Mouse (Mus musculus) layer of hippocampus, postnatal 25 days (tissue): ENCODE results near the gene C1qtnf6. TPM values are rescaled to one million over a fixed set of nuclear protein-coding genes. Genes with fewer than 3 reads are reported as not detected.

ENCODE experiments used
- DNase-seq, 2 experiments: peaks; one replicate each; pipeline ENCODE4 v3.0.0; 2022; ENCODE audit warnings: mixed read lengths in 2 of 2, low spot score in 1 of 2; ENCODE audit errors: extremely low spot score in 1 of 2
- total RNA-seq, 2 experiments: library from RNA; stranded (reverse); gene quantifications; 2 replicates each; pipeline ENCODE4 v1.2.3; 2021

The C1qtnf6 gene
- total RNA-seq, 2 experiments from 2014 or later: 5.3 to 5.6 TPM

DNA sequence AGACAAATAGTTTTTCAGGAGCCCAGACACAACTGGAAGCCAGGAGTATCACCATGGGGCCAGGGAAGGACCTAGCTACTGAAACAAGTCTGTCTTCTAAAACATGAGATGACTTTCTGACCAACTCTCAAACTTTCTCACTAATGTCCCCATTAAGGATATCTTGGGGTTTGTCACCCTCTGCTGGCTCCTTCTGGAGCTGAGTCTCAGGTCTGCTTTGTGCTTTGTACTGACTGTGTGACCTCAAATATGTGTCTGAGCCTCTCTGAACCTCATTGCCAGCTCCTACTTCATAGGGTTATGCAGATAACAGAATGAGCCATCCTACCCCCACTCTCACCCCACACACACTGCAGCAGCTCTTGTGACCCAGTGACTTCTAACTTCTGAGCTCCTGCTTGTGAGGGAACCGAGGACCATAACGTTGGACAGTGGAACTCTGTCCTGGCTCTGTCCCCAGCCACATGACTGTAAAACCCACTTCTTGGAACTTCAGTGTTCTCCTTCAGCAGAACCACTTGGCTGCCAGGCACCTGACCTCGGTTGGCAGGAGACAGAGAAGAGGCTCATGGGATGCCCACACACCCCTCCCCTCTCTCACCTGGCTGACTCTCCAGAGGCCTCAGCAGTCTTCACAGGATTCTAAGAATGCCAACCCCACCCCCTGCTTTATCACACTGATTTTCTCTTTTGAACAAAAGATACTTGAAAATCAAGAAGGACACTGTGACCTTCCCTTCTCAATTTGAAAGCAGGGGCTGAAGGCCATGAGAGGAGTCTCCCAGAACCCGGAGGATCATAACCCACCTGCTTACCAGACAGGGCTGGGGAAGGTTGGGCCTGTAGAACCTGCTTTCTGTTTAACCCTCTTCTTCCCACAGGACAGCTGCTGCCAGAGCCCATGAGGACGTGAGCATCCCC, 16.5 kb upstream of the C1qtnf6 start:
- DNase-seq: no peak

DNA sequence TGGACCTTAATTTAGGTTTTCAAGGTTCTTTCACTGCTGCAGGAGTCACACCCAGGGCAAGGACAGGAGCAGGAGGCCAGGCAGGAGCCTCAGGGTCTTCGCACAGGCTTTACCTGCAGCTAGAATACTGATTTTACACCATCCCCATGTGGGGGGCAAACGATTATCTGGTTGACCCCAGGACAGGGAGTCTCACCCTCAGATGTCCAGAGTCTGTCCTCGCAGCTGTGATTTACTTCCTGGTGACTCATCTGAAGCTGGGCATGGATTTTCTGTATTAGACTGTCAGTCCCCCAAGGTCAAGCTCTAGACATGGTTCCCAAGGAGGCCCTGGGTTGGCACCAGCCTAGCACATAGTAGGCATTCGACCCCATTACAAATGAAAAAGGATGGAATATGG, 14.8 kb upstream of the C1qtnf6 start:
- no peak for DNase-seq

DNA sequence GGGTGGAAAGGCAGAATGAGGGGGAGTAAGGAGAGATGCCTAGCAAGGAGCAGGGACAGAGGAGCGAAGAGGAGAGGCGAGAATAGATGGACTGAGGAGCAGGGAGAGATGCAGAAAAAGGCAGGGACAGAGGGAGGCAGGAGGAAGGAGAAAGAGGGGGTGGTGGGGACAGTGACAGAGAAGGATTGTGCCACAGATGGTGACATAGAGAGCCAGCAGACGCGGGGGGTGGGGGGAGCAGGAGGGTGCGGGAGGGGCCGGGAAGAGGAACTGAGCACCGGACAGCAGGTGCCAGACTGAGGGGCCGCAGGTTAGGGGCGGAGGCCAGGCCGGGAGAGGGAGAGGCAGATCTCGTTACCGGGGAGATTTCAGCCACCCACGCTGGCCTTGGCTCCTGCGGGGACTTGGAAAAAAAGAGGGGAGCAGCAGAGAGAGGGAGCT, 13.4 kb upstream of the C1qtnf6 start, which contains the start of gene Sstr3:
Gene Sstr3, minus strand, starts transcription at position 125 of the 441 bp plus-strand sequence.
- no peak for DNase-seq

DNA sequence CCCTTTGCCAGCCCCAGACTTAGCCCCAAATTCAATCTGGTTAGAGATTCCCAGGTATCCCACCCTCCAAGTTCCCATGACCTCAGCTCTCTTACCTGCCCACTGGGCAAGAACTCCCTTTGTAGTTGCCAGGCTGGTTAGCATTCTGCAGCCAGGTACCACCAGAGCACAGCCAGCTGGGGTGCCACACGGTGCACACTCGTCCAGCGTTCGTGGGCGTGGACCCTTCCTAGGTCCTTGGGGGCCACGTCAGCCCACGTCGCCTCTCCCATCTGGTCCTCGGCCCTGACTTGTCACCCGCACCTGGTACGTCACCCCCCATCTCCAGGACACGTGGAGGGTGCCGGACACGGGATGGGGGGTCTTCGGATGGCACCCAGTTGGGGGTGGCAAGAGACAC, 12.8 kb upstream of the C1qtnf6 start:
- DNase-seq: no peak

DNA sequence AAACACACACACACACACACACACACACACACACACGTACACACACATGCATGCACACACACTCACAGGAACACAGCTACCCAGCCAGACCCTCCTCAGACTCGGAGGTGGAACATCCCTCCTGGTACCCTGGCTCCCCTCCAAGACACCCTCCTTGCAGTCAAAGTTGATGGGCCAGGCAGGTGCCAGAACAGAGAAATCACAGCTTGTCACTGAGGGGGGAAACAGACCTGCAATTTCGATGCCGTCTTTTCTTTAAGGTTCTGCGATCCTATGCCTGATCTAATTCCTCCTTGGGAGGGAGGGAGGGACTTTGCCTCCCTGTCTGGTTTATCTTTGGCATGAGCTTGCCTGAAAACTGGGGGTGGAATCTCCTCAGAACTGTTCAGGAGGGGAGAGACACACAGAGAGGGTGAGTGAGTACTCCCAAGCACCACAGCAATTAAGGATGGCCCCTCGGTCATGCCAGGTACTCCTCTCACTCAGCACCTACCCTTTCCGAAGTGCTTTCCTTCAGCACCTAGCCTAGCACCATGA, 11.6 kb upstream of the C1qtnf6 start:
- no peak for DNase-seq

DNA sequence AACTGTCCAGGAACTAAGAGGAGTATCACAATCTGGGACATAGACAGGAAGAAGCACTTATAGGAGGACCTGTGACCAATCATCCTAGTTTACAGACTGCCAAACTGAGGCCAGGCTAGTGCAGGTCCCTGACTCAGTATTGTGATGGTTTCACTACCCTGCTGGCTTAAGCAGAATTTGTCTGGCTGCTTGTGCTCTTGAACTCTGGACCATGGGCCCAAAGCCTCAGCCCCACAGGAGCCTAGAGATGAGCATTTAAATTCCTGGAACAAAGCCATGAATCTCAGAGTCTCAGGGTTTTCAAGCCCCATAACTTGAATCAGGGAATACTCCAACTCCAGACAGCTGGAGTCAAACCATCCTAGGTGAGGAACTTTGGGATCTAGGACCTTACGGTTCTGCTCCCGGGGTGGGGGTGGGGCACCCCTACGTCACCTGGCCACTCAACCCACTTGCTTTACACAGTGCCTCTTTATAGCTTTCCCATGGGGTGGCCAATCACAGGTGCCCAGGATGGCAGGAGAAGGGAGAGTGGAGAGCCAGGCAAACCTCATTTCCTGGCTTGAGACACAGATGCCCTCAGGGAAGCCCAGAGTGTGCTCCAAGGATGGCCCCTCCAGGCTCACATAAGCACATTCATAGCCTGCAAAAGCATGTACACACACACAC, 11.0 kb upstream of the C1qtnf6 start:
- DNase-seq: no peak

DNA sequence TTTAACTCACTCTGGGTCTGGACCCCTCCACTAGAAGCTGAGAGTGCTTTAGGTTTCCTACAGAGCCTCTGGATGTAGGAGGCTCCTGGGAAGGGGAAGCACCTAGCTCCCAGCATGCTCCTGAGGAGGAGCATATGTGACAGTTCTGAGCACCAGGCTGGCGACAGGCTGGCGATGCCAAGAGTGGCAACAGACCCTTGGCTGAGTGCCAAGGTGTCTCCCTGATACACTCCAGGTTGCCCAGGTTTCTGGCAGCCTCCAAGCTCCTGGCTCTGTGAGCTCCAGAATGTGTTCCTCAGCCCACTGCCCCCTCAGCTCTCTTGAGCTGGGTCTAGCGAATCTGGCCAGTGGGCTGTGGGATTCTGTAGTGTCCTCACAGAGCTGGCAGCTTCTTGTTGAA, 10.4 kb upstream of the C1qtnf6 start:
- DNase-seq: no peak

DNA sequence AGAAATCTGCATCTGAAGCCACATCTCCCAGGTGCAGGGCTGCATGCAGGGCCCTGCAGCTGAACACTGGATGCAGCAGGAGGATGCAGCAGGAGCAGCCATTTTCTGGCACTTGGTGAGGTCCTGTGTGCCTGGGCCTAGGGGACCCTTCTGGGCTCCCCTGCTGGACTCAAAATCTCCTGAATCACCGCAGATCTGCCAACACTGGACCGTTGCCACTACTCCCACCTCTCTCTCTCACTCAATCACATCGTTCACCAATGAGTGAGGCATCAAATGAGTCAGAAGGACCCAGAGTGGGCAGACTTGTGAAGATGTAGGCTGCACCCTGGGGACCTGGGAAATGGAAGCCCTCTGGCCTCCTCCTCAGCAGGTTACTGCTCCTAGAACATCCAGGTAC, 9.8 kb upstream of the C1qtnf6 start:
- DNase-seq: no peak

DNA sequence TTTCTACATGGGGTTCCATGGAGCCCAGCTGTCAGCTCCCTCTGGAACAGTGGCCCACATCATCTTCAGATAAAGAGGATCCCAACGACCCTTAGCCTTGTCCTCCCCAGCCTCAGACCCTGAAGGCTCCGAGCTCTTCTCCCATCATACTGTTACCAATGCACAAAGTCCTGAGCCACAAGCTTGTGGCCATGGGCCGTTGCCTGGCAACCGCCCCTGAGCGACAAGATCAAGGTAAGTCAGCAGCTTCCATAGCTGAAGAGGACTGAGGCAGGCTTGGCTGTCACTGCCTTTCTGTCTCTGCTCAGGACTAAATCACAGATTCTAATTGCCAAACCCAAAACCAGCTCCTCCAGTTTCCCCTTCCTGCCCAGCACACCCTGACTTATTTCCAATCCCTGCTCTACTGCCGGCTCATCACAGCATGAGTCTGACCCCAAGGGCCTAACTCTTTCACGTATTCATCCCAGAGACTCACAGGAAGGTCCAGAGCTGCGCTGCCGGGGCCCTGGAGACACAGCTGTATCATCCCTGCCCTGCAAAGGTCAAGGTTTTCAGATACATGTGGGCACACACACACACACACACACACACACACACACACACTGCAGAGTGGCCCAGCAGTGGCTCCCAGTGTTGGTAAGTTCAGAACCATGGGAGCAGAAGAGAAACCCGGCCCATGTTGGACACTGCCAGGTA, 4.7 kb upstream of the C1qtnf6 start:
- DNase-seq: no peak

DNA sequence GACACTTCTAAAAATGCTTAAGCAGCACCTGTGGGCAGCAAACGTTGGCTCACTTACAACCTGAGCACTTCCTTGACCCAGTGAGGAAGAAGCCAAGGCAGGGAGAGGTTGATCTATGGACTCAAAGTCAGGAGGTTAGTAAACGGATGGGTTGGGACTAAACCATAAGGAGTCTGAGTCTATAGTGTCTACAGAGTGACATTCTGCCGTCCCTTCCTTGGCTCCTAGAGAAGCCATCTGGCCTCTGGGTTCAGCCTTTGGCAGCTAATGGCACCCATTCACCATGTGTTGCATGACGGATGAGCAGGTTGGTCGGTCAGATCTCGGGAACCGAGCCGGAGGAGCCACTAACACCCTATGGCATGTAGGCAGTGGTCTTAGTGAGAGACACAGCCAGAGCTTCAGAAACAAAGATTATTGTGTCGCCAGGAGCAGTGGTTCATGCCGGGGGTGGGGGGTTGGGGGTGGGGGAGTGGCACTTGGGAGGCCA, 2.2 kb upstream of the C1qtnf6 start:
- no peak for DNase-seq

DNA sequence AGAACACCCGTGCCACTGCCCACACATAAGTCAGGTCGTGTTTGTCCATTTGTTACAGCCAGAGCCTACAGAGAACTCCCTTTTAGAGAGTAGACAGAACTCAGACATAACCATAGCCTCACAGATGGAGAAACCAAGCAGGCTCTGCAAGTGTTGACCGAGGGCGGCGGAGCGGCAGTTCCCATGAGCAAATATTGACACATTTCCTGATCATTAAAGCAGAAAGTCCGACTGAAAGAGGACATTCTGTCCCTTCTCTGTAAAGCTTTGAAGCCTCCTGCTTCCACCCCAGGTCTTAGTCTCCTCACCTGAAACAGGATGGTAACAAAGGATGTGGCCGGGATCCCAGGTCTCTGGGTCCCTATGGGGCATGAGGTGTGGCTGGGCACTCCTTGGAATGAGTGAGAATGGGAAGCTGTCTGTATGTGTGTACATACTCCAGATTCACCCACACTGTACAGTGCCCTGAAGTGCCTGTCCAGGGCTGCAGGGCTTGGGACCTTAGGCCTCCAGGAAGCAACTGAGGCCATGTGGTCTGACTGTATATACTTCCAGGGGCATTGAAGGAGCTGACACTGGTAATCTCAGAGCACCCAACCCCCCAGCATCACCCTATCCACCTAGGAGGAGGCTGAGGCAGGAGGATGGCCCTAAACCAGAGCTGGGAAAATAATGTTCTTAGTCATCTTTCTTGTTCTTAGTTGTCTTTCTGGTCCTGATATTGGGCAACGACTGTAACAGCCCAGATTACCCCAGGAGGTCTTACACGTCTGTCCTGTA, 1.5 kb upstream of the C1qtnf6 start:
- DNase-seq: no peak

DNA sequence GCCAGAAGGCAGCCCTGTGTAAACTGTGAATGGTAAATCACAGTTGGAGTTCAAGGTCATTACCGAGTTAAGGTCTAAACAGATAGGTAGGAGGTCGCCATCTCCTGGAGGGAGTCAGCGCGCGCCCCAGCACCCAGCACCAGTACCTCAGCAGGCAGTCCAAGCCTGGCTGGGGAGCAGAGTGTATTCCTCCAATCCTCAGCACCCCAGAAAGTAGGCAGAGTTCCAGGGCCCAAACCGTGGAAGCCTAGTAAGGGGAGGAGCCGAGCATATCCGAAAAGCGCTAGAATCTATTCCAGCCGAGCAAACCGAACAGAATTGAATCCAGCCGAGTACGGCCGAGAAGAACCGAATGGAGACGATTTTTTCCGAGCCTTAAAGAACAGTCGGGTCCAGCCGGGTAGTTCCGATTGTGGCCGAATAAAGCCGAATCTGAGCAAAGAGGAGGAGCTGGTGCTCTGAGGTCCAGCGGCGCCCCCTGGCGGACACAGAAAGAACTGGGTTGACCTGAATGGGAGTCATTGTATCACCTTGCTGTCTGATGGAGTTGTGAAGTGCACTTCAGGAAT, 769 bp upstream of the C1qtnf6 start:
- peak; percentile 98 to 100 for DNase-seq

DNA sequence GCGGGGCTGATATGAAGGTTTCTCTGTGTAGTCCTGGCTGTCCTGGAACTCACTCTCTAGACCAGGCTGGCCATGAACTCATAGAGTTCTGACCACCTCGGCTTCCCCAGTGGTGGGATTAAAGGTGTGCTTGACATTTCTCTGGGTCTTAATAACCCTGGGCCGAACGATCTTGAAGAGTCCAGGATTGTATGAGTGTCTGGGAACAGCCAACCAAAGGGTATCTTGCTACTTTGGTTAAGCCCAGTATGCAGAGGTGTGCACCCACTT, 170 bp upstream of the C1qtnf6 start:
- DNase-seq: no peak

DNA sequence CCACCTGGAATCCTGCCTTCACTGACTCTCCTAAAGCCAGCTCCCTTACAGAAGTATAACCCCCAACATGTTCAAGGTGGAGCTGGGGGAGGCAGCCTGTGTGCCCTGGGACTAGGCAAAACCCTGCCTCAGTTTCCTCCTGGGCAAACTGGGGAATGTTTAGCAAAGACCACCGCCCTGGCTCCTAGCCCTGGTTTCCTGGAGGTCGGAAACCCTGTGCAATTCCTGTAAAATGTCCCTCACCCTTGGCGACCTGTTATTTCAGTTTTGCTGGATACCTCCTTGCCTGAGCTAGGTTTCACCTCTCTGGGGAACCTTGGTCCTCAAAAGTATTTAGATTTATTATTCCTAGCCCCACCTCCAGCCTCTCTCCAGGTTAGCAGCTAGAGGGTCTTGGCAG, 1.1 kb downstream of the C1qtnf6 start:
- no peak for DNase-seq

DNA sequence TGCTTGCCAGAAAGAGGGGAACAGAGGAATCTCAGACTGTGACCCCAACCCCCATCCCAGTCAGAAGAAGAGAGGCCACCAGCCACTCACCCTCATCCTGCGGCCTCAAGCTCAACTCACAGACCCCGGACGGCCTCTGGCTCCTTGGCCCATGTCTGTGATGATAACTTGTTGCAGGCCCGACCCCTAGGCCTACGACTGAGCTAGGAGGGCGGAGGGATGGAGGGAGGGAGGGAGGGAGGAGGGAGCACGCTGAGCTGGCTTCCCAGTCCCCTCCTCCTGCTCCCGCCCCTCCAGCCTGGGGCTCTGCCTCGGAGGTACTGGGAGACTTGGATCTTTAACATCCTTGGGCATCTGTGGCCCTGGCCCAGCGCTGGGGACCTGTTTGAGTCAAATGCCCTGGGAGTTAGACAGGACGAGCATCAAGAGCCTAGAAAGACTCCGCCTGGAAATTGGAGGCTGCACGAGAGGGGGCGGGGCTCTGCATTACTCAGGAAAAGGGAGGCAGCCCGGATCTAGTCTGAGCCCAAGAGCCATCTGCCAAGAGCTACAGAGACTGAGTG, 1.7 kb downstream of the C1qtnf6 start:
- peak; percentile 60 to 66 for DNase-seq

DNA sequence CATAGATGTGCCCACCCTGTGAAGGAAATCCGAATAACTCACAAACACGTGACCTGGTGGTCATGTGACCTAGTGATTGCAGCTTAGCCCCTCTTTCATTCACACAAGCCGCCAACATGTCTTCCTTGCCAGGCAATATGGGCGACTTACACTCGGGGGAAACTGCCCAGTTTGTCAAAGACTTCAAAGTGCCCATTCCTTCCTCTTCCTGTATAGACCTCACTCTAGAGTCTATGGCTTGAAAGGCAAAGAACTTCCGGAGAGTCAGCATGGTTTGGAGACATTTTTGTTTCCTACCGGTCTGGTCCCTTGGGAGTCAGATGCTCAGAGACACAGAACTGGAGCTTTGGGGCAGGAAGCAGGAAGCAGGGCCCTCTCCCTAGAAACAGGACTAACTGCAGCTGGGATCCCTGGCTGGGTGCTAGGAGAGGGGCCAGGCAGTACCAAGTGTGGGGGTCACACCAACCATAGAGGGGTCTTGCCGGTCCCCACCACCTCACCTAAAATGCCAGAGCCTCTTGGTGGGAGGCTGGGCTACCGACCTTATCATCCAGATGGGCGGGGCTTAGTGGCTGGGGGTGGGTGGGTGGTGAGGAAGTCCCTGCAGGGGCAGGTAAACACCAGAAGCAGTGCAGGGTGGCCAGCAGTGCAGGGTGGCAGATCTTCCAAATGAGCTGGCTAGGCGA, 2.3 kb downstream of the C1qtnf6 start:
- DNase-seq: no peak

DNA sequence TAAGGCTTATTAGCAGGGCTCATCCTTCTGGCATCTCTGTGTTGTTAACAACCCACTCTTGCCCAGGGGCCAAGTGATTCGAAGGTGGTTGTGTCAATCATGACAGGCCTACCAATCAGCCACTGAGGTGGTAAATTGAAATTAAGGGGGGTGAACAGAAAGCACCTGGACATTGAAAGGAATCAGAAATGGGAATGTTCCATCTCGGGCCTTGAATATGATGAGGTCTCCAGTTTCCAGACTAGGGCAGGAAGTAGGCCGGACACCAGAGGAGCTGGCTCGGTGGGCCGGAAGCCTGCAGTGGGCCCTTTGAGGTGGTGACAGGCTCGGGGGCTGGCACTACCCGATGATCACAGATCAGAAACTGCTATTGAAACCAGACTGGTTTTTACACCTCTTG, 3.2 kb downstream of the C1qtnf6 start:
- DNase-seq: peak in 1 of 2 experiments; percentile 64

DNA sequence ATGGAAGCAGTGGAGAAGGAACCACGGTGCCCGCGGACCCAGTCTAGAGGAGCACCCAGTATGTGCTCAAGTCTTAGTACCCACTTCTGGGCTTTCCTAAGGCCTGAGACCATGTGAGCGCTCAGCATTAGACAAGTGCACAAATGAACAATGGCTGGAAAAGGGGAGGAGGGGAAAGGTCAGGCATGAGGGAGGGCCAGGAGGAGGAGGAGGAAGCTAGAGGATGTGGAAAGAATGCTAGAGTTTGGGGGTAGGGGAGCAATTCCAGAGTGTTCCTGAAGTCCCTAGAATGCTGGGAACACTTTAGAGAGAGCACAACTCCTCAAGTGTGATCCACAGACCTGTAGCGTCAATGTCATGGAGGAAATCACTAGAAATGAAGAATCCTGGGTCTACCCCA, 7.1 kb downstream of the C1qtnf6 start:
- DNase-seq: no peak

DNA sequence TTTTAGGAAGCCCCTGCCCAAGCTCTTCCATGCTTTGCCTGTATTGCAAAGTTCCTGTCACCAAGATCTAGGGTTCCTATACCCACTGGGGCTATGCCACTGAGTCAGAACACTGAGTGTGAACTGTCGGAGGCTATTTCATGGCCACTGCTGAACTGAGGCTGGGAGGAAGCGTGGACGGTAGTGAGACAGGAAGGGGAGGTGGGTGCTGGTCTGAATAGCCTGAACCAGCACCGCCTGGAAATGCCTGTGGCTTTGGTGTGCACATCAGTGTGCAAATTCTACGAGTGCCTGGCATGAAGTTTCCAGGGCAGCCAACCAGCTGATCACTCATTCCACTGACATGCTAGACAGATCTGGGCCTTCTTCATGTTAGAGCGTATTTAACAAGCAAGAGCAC, 9.3 kb downstream of the C1qtnf6 start:
- DNase-seq: no peak
